In the genomic region with DNA sequence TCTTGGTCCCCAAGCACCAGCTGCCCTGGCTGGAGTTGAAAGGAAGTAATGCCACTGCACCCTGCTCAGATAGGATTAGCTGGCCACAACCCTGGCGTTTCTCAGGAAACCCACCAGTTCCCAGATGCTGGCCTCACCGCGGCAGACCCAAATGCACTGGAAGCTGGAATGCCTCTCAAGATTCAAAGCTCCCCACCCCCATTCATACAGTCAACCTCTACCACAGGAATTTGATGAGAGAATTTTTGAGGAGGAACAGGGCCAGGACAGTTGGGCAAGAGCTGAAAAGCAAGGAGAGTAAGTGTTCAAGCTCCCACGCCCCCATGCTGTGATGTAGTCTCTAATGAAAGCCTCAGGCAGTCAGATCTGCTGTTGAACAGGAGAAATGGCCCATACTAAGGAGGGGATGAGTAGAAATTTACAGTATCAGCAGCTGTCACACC, we compare ENCODE assay signal across 8 mouse cellular contexts. TPM values are rescaled to one million over a fixed set of nuclear protein-coding genes. Genes with fewer than 3 reads are reported as not detected.
DNase-seq lines count a peak whose midpoint lies in the region; ATAC-seq lines count a peak whose summit lies in the region.

No protein-coding gene starts in this region.

- peaks cover 15% of the 10 kb centered on the region for H3K4me1 ChIP-seq in midbrain, embryonic 10.5 days
- peaks cover 13% of the 10 kb centered on the region for H3K4me1 ChIP-seq in midbrain, embryonic 15.5 days
- peaks cover 16% of the 10 kb centered on the region for H3K4me1 ChIP-seq in embryonic facial prominence, embryonic 10.5 days
- H3K4me1 ChIP-seq in limb, embryonic 11.5 days (ENCODE audit: control insufficient read depth, insufficient read depth, low read length) = peaks cover 5% of the 10 kb centered on the region; the same call in 1 of the 2 replicates
- peaks cover 7% of the 10 kb centered on the region; the same call in 1 of the 2 replicates for H3K4me1 ChIP-seq in neural tube, embryonic 11.5 days (ENCODE audit: control insufficient read depth, insufficient read depth, low read length)

- 21% methylated on average over 4 of the region's 4 CpGs for WGBS in midbrain, embryonic 10.5 days
- WGBS in midbrain, embryonic 15.5 days = 18% methylated on average over 4 of the region's 4 CpGs
- 24% methylated on average over 4 of the region's 4 CpGs for WGBS in embryonic facial prominence, embryonic 10.5 days
- 28% methylated on average over 4 of the region's 4 CpGs for WGBS in limb, embryonic 11.5 days
- WGBS in neural tube, embryonic 11.5 days = 35% methylated on average over 4 of the region's 4 CpGs

- H3K36me3 ChIP-seq in midbrain, embryonic 10.5 days = no peaks in the 10 kb centered on the region
- H3K36me3 ChIP-seq in midbrain, embryonic 15.5 days (replicated peaks) = no peaks in the 10 kb centered on the region
- H3K36me3 ChIP-seq in embryonic facial prominence, embryonic 10.5 days (replicated peaks) = no peaks in the 10 kb centered on the region
- no peaks in the 10 kb centered on the region for H3K36me3 ChIP-seq in limb, embryonic 11.5 days (ENCODE audit: control insufficient read depth, insufficient read depth, low read length)
- H3K36me3 ChIP-seq in neural tube, embryonic 11.5 days (ENCODE audit: control insufficient read depth, insufficient read depth, low read length) = no peaks in the 10 kb centered on the region

- H3K4me2 ChIP-seq in midbrain, embryonic 15.5 days = no peak overlapping the region
- H3K4me2 ChIP-seq in limb, embryonic 11.5 days (ENCODE audit: low read depth, severe bottlenecking) = no peak overlapping the region
- peak overlapping the region; percentile 46; the same call in 1 of the 2 replicates for H3K4me2 ChIP-seq in neural tube, embryonic 11.5 days (ENCODE audit: low read depth)

- peak; percentile 29 for DNase-seq in midbrain, embryonic 10.5 days (ENCODE audit: low spot score)
- DNase-seq in embryonic facial prominence, embryonic 10.5 days (ENCODE audit: low spot score) = peak; percentile 16
- peak; percentile 41 for DNase-seq in limb, embryonic 11.5 days (ENCODE audit: low spot score)
- DNase-seq in neural tube, embryonic 11.5 days (ENCODE audit: low spot score) = peak; percentile 15
- DNase-seq in ovary, postnatal 10 days (ENCODE audit: low spot score) = no peak
- DNase-seq in spleen, postnatal 10 days (ENCODE audit: low spot score in 2 of 2) = no peak
- no peak for DNase-seq in testis, postnatal 14 days (ENCODE audit: low spot score)

- no peak for ATAC-seq in midbrain, embryonic 15.5 days (replicated peaks)
- ATAC-seq in limb, embryonic 11.5 days (ENCODE audit: insufficient number of reproducible peaks, low FRiP score, low TSS enrichment, low read depth) = no peak
- no peak for ATAC-seq in neural tube, embryonic 11.5 days (ENCODE audit: insufficient read depth, low FRiP score, low TSS enrichment)

- no peak overlapping the region for H3K9ac ChIP-seq in midbrain, embryonic 15.5 days
- no peak overlapping the region for H3K9ac ChIP-seq in limb, embryonic 11.5 days (ENCODE audit: low read length)
- no peak overlapping the region for H3K9ac ChIP-seq in neural tube, embryonic 11.5 days (ENCODE audit: low read length)

- peak overlapping the region; percentile 46; the same call in 1 of the 2 replicates for H3K4me3 ChIP-seq in midbrain, embryonic 10.5 days
- H3K4me3 ChIP-seq in midbrain, embryonic 15.5 days = no peak overlapping the region
- peak overlapping the region; percentile 55; the same call in 1 of the 2 replicates for H3K4me3 ChIP-seq in embryonic facial prominence, embryonic 10.5 days
- H3K4me3 ChIP-seq in limb, embryonic 11.5 days (ENCODE audit: low read depth, low read length) = no peak overlapping the region
- H3K4me3 ChIP-seq in neural tube, embryonic 11.5 days (ENCODE audit: low read depth, low read length) = no peak overlapping the region

- no peaks in the 10 kb centered on the region for H3K27me3 ChIP-seq in midbrain, embryonic 10.5 days (ENCODE audit: low read depth, poor library complexity, severe bottlenecking)
- no peaks in the 10 kb centered on the region for H3K27me3 ChIP-seq in midbrain, embryonic 15.5 days (replicated peaks)
- H3K27me3 ChIP-seq in embryonic facial prominence, embryonic 10.5 days (replicated peaks; ENCODE audit: low read depth, poor library complexity, severe bottlenecking) = peaks cover 17% of the 10 kb centered on the region; the same call in 1 of the 2 replicates
- H3K27me3 ChIP-seq in limb, embryonic 11.5 days (ENCODE audit: control insufficient read depth, insufficient read depth, low read length) = no peaks in the 10 kb centered on the region
- H3K27me3 ChIP-seq in neural tube, embryonic 11.5 days (ENCODE audit: control insufficient read depth, insufficient read depth, low read length) = no peaks in the 10 kb centered on the region

- H3K27ac ChIP-seq in midbrain, embryonic 10.5 days (replicated peaks) = peak overlapping the region; percentile 84
- H3K27ac ChIP-seq in midbrain, embryonic 15.5 days = no peak overlapping the region
- H3K27ac ChIP-seq in embryonic facial prominence, embryonic 10.5 days (replicated peaks) = peak overlapping the region; percentile 84
- H3K27ac ChIP-seq in limb, embryonic 11.5 days (replicated peaks; ENCODE audit: low read depth, low read length) = no peak overlapping the region
- no peak overlapping the region for H3K27ac ChIP-seq in neural tube, embryonic 11.5 days (ENCODE audit: low read depth, low read length)

- peaks cover 3% of the 10 kb centered on the region; the same call in 1 of the 2 replicates for H3K9me3 ChIP-seq in midbrain, embryonic 10.5 days (replicated peaks)
- H3K9me3 ChIP-seq in midbrain, embryonic 15.5 days = no peaks in the 10 kb centered on the region
- 0 out of 2 replicates have a peak, but pooled peaks cover 3% of the 10 kb centered on the region for H3K9me3 ChIP-seq in embryonic facial prominence, embryonic 10.5 days
- no peaks in the 10 kb centered on the region for H3K9me3 ChIP-seq in limb, embryonic 11.5 days (ENCODE audit: control insufficient read depth, low read length)
- H3K9me3 ChIP-seq in neural tube, embryonic 11.5 days (ENCODE audit: control insufficient read depth, low read length) = no peaks in the 10 kb centered on the region

RNA-seq across cellular contexts. Expression of a gene that starts 9.8 kb away (rescaled TPM):
- 196 and 197 TPM in 2 replicates for polyA plus RNA-seq in midbrain, embryonic 10.5 days (2016; fragmentation: Nextera tagmentation; extraction: Ambion mirVana)
- 130 and 132 TPM in 2 replicates for polyA plus RNA-seq in midbrain, embryonic 15.5 days (2015; fragmentation: Nextera tagmentation; extraction: Ambion mirVana)
- 198 and 205 TPM in 2 replicates for polyA plus RNA-seq in embryonic facial prominence, embryonic 10.5 days (2016; fragmentation: Nextera tagmentation; extraction: Ambion mirVana)
- polyA plus RNA-seq in limb, embryonic 11.5 days (2014; fragmentation: Nextera tagmentation; extraction: Ambion mirVana) = 187 and 206 TPM in 2 replicates
- 189 and 197 TPM in 2 replicates for polyA plus RNA-seq in neural tube, embryonic 11.5 days (2014; fragmentation: Nextera tagmentation; extraction: Ambion mirVana)

RNA-seq across cellular contexts. Expression of a gene that starts 37.9 kb away (rescaled TPM):
- not detected in 2 replicates for polyA plus RNA-seq in midbrain, embryonic 10.5 days (2016; fragmentation: Nextera tagmentation; extraction: Ambion mirVana)
- 0.10 and 0.28 TPM in 2 replicates for polyA plus RNA-seq in midbrain, embryonic 15.5 days (2015; fragmentation: Nextera tagmentation; extraction: Ambion mirVana)
- 0.06 TPM in 1 of 2 replicates, not detected in the other for polyA plus RNA-seq in embryonic facial prominence, embryonic 10.5 days (2016; fragmentation: Nextera tagmentation; extraction: Ambion mirVana)
- not detected in 2 replicates for polyA plus RNA-seq in limb, embryonic 11.5 days (2014; fragmentation: Nextera tagmentation; extraction: Ambion mirVana)
- polyA plus RNA-seq in neural tube, embryonic 11.5 days (2014; fragmentation: Nextera tagmentation; extraction: Ambion mirVana) = not detected in 2 replicates

RNA-seq across cellular contexts. Expression of a gene that starts 38.0 kb away (rescaled TPM):
- 1.1 and 2.3 TPM in 2 replicates for polyA plus RNA-seq in midbrain, embryonic 10.5 days (2016; fragmentation: Nextera tagmentation; extraction: Ambion mirVana)
- 4.7 and 6.1 TPM in 2 replicates for polyA plus RNA-seq in midbrain, embryonic 15.5 days (2015; fragmentation: Nextera tagmentation; extraction: Ambion mirVana)
- polyA plus RNA-seq in embryonic facial prominence, embryonic 10.5 days (2016; fragmentation: Nextera tagmentation; extraction: Ambion mirVana) = 0.93 and 1.3 TPM in 2 replicates
- polyA plus RNA-seq in limb, embryonic 11.5 days (2014; fragmentation: Nextera tagmentation; extraction: Ambion mirVana) = 0.37 and 0.61 TPM in 2 replicates
- 2.2 and 2.6 TPM in 2 replicates for polyA plus RNA-seq in neural tube, embryonic 11.5 days (2014; fragmentation: Nextera tagmentation; extraction: Ambion mirVana)

RNA-seq across cellular contexts. Expression of a gene that starts 43.5 kb away (rescaled TPM):
- 12.1 and 13.9 TPM in 2 replicates for polyA plus RNA-seq in midbrain, embryonic 10.5 days (2016; fragmentation: Nextera tagmentation; extraction: Ambion mirVana)
- polyA plus RNA-seq in midbrain, embryonic 15.5 days (2015; fragmentation: Nextera tagmentation; extraction: Ambion mirVana) = 17.6 and 19.4 TPM in 2 replicates
- polyA plus RNA-seq in embryonic facial prominence, embryonic 10.5 days (2016; fragmentation: Nextera tagmentation; extraction: Ambion mirVana) = 12.1 and 13.8 TPM in 2 replicates
- polyA plus RNA-seq in limb, embryonic 11.5 days (2014; fragmentation: Nextera tagmentation; extraction: Ambion mirVana) = 15.3 and 16.5 TPM in 2 replicates
- polyA plus RNA-seq in neural tube, embryonic 11.5 days (2014; fragmentation: Nextera tagmentation; extraction: Ambion mirVana) = 12.4 and 13.3 TPM in 2 replicates

Comparison
In these comparisons a context has a peak if more than half of its experiments do, and no peak if none do; other contexts are left out.
1. H3K27ac ChIP-seq: peak in midbrain, embryonic 10.5 days (single experiment) and embryonic facial prominence, embryonic 10.5 days (single experiment); none in midbrain, embryonic 15.5 days (single experiment), limb, embryonic 11.5 days (single experiment) and neural tube, embryonic 11.5 days (single experiment).
2. H3K4me3 ChIP-seq: peak in midbrain, embryonic 10.5 days (single experiment) and embryonic facial prominence, embryonic 10.5 days (single experiment); none in midbrain, embryonic 15.5 days (single experiment), limb, embryonic 11.5 days (single experiment) and neural tube, embryonic 11.5 days (single experiment).
3. DNase-seq: peak in midbrain, embryonic 10.5 days (single experiment), embryonic facial prominence, embryonic 10.5 days (single experiment), limb, embryonic 11.5 days (single experiment) and neural tube, embryonic 11.5 days (single experiment); none in ovary, postnatal 10 days (single experiment), spleen, postnatal 10 days (0 of 2) and testis, postnatal 14 days (single experiment).